In the genomic region with DNA sequence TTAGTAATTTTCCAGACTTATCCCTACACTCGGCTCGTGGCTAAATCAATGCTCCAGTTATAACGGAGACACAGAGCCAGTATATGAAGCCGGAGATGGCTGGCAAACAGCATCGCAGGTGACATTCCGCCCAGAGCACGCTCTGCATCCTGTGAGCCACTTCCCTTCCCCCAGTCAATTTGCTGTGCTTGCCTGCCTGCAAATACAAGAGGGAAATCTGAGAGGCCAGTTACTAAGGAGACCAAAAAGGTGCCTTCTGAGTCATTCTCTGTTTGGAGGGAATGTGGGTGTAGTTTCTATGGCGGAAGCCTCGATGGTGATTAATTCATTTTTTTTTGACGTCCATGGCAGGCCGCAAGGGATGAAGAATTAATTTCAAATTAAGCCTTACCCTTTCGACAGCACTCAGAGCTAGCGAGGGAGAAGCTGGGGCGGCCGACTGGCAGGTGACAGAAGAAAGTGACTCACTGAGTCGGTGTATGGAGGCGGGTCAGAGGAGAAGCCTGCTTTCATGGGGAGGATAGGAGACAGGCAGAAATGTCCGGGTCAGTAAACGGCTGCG, we compare ENCODE assay signal across 7 mouse cellular contexts.
A peak's percentile ranks its signal among the peaks of the same experiment; 100 is the strongest.
DNase-seq lines count a peak whose midpoint lies in the region; ATAC-seq lines count a peak whose summit lies in the region.

No protein-coding gene starts in this region.

- H3K4me2 ChIP-seq in neural tube, embryonic 15.5 days = peak overlapping the region; percentile 25

- no peaks in the 10 kb centered on the region for H3K27me3 ChIP-seq in forebrain, embryonic 10.5 days (ENCODE audit: poor library complexity, severe bottlenecking)
- H3K27me3 ChIP-seq in neural tube, embryonic 15.5 days (replicated peaks) = no peaks in the 10 kb centered on the region

- WGBS in forebrain, embryonic 10.5 days = 60% methylated on average over 20 of the region's 20 CpGs
- WGBS in neural tube, embryonic 15.5 days = 55% methylated on average over 20 of the region's 20 CpGs

- peak overlapping the region; percentile 4; the same call in 1 of the 2 replicates for H3K4me3 ChIP-seq in forebrain, embryonic 10.5 days
- H3K4me3 ChIP-seq in neural tube, embryonic 15.5 days (replicated peaks) = no peak overlapping the region

- no peak overlapping the region for H3K9ac ChIP-seq in neural tube, embryonic 15.5 days (replicated peaks)

- no peaks in the 10 kb centered on the region for H3K36me3 ChIP-seq in forebrain, embryonic 10.5 days (replicated peaks)
- H3K36me3 ChIP-seq in neural tube, embryonic 15.5 days = no peaks in the 10 kb centered on the region

- H3K4me1 ChIP-seq in forebrain, embryonic 10.5 days = peaks cover 12% of the 10 kb centered on the region
- 0 out of 2 replicates have a peak, but pooled peaks cover 5% of the 10 kb centered on the region for H3K4me1 ChIP-seq in neural tube, embryonic 15.5 days

- H3K27ac ChIP-seq in forebrain, embryonic 10.5 days = no peak overlapping the region
- H3K27ac ChIP-seq in neural tube, embryonic 15.5 days (replicated peaks) = peak overlapping the region; percentile 33; the same call in 1 of the 2 replicates

- ATAC-seq in neural tube, embryonic 15.5 days (ENCODE audit: low FRiP score) = peak; percentile 47; the same call in 1 of the 2 replicates
- no peak for ATAC-seq in granulocyte monocyte progenitor cell, adult 5-6 weeks (replicated peaks; ENCODE audit: poor library complexity, severe bottlenecking)

- no peaks in the 10 kb centered on the region for H3K9me3 ChIP-seq in forebrain, embryonic 10.5 days
- H3K9me3 ChIP-seq in neural tube, embryonic 15.5 days (replicated peaks) = no peaks in the 10 kb centered on the region

- DNase-seq in lung, postnatal 36 days = peak; percentile 3
- DNase-seq in lung, postnatal 25 days (ENCODE audit: low spot score) = no peak
- DNase-seq in adrenal gland, adult 8-10 months = peak; percentile 29
- no peak for DNase-seq in forebrain, embryonic 10.5 days (ENCODE audit: extremely low spot score, low spot score)
- DNase-seq in layer of hippocampus, adult 9-11 months = peak; percentile 40

Comparison
In these comparisons a context has a peak if more than half of its experiments do, and no peak if none do; other contexts are left out.
1. DNase-seq: peak in lung, postnatal 36 days (single experiment), adrenal gland, adult 8-10 months (single experiment) and layer of hippocampus, adult 9-11 months (single experiment); none in lung, postnatal 25 days (single experiment) and forebrain, embryonic 10.5 days (single experiment).